Mouse (Mus musculus) lung, postnatal 0 days (tissue): ENCODE data around the gene Vps26c. TPM values are rescaled to one million over a fixed set of nuclear protein-coding genes. Genes with fewer than 3 reads are reported as not detected.

ENCODE experiments used
- ATAC-seq: fragments of 200-750 bp; cut with Nextera tagmentation; 2 replicates; pipeline ENCODE4 v1.8.0; 2017; ENCODE audit warnings: moderate library complexity
- DNase-seq: peaks from one replicate; pipeline ENCODE4 v3.0.0-alpha.2; 2016; ENCODE audit warnings: low spot score
- H3K27ac ChIP-seq: fragments of 300-500 bp; sonication (generic); 2 replicates; pipeline ENCODE4 v1.5.1; 2014; ENCODE audit warnings: antibody characterized with exemption, mild to moderate bottlenecking, low read length, mixed read lengths
- H3K27me3 ChIP-seq: fragments of 300-500 bp; sonication (generic); replicated peaks from 2 replicates; pipeline ENCODE4 v1.6.1; 2014; ENCODE audit warnings: low read length, mixed read lengths; ENCODE audit not compliant: insufficient read depth
- H3K36me3 ChIP-seq: fragments of 300-500 bp; sonication (generic); 2 replicates; pipeline ENCODE4 v1.6.1; 2014; ENCODE audit warnings: low read length, mixed read lengths; ENCODE audit not compliant: insufficient read depth
- H3K4me1 ChIP-seq: fragments of 300-500 bp; sonication (generic); 2 replicates; pipeline ENCODE4 v1.6.1; 2014; ENCODE audit warnings: antibody characterized with exemption, low read depth, low read length, mixed read lengths; ENCODE audit not compliant: insufficient read depth
- H3K4me2 ChIP-seq: fragments of 300-500 bp; sonication (generic); replicated peaks from 2 replicates; pipeline ENCODE4 v1.6.1; 2014; ENCODE audit warnings: low read depth, mild to moderate bottlenecking, low read length, moderate library complexity, mixed read lengths
- H3K4me3 ChIP-seq: fragments of 300-500 bp; sonication (generic); 2 replicates; pipeline ENCODE4 v1.5.1; 2014; ENCODE audit warnings: low read depth, low read length
- H3K9ac ChIP-seq: fragments of 300-500 bp; sonication (generic); replicated peaks from 2 replicates; pipeline ENCODE4 v1.6.1; 2014; ENCODE audit warnings: low read depth, mild to moderate bottlenecking
- H3K9me3 ChIP-seq: fragments of 300-500 bp; sonication (generic); 2 replicates; pipeline ENCODE4 v1.6.1; 2016; ENCODE audit warnings: low read length, mixed read lengths
- CTCF ChIP-seq: IDR thresholded peaks from 2 replicates; pipeline ENCODE4 v1.5.1; 2016; ENCODE audit warnings: antibody characterized with exemption, mild to moderate bottlenecking
- EP300 ChIP-seq: IDR thresholded peaks from 2 replicates; pipeline ENCODE4 v1.6.1; 2016; ENCODE audit warnings: antibody characterized with exemption, mild to moderate bottlenecking, control low read depth
- WGBS: fragments of 180-500 bp; shearing (Covaris S2); extraction: QIAGEN DNeasy Blood & Tissue Kit; methylation state at CpG from one replicate; pipeline ENCODE4 v1.1.7; 2014; 5-methylcytosine and 5-hydroxymethylcytosine counted together
- polyA plus RNA-seq: library from polyadenylated mRNA; unstranded; fragments of >200 nt; fragmentation: Nextera tagmentation; extraction: Ambion mirVana; gene quantifications from 2 replicates; pipeline ENCODE4 v1.2.1, GENCODE M21; 2015

Vps26c gene
- polyA plus RNA-seq, 1 experiment from 2014 or later = 46.6 TPM

DNA sequence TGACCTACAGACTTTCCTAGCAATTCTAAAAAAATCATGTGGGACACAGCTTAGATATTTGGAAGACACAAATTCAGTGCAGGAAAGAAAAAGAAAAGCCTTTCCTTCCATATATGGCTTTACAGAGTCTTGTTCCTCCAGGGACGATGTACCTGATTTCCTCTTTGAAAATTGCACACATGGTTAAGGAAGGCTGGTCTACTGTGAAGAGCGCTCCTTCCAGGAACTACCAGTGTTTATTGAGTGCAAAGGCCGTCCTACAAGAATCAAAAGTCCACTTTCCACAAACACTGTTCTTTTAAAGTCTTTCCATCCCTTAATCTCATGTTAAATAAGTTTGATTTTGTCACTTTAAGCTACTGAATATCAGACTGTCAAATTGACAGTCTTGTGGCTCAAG is 916 bp upstream of the Vps26c start:
- TF ChIP-seq EP300 (no peak), CTCF (no peak)
- WGBS = 30% methylated on average over 3 of the region's 3 CpGs
- DNase-seq (peak; percentile 41), ATAC-seq (no peak)
- Histone ChIP-seq H3K9ac (peak overlapping the region; percentile 87), H3K4me1 (peaks cover 8% of the 10 kb centered on the region; the same call in 1 of the 2 replicates), H3K27me3 (no peaks in the 10 kb centered on the region), H3K9me3 (no peaks in the 10 kb centered on the region), H3K4me3 (peak overlapping the region; percentile 91), H3K36me3 (no peaks in the 10 kb centered on the region), H3K27ac (peak overlapping the region; percentile 97), H3K4me2 (peak overlapping the region; percentile 69)

DNA sequence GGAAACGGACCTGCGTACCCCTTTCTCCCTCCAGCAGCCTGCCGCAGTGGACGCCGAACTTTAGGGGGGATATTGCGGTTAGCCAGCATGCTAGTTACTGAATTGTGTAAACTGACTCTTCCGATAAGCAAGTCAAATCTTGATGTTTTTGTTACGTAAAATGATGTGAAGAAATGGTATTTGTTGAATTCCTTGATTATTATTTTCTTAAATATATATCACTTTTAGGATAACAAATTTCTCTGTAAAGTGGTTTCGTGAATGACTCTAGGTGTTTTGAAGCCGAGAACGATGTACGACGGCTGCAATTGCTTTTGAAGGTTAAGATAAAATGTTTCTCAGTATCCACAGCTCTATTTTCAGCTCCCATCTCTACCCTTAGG is 513 bp upstream of the Vps26c start:
- H3K4me2 ChIP-seq = peak overlapping the region; percentile 69
- H3K27ac ChIP-seq = peak overlapping the region; percentile 97
- no peaks in the 10 kb centered on the region for H3K36me3 ChIP-seq
- H3K4me3 ChIP-seq = peak overlapping the region; percentile 91
- TF ChIP-seq CTCF (no peak), EP300 (no peak)
- WGBS = under 1% methylated on average over 13 of the region's 13 CpGs
- no peak for DNase-seq
- H3K27me3 ChIP-seq = no peaks in the 10 kb centered on the region
- no peak for ATAC-seq
- no peaks in the 10 kb centered on the region for H3K9me3 ChIP-seq
- H3K9ac ChIP-seq = peak overlapping the region; percentile 87
- H3K4me1 ChIP-seq = peaks cover 8% of the 10 kb centered on the region; the same call in 1 of the 2 replicates

DNA sequence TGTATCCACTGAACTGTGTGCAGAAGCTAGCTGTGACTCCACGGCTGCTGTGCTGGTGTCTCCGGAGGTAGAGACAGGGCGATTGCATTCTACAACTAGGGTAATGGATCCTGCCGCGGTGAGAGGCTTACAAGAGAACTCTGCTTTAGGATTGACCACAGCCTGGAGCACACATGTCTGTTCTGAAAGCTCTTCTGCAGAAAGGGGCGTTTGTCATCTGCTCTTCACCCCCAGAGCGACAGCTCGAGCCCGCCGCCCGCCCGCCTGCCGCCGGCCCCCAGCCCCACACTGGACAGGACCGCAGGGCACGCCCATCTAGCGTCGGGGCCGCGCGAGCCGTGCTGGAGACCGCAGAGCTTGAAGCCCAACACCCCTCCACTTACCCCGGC is 681 bp downstream of the Vps26c start:
- 0% methylated on average over 18 of the region's 24 CpGs for WGBS
- peak overlapping the region; percentile 91 for H3K4me3 ChIP-seq

GRCm38 (mm10) chr16:94524691-94525090 is 1.9 kb downstream of the Vps26c start:
- WGBS = 84% methylated on average over 9 of the region's 9 CpGs
- no peak overlapping the region for H3K4me3 ChIP-seq
- no peaks in the 10 kb centered on the region for H3K27me3 ChIP-seq
- no peaks in the 10 kb centered on the region for H3K36me3 ChIP-seq
- no peak overlapping the region for H3K9ac ChIP-seq
- H3K9me3 ChIP-seq = no peaks in the 10 kb centered on the region
- TF ChIP-seq EP300 (no peak), CTCF (no peak)
- H3K4me1 ChIP-seq = peaks cover 14% of the 10 kb centered on the region; the same call in 1 of the 2 replicates
- no peak overlapping the region for H3K27ac ChIP-seq
- no peak for ATAC-seq
- no peak for DNase-seq
- no peak overlapping the region for H3K4me2 ChIP-seq

More for the DNA sequence above, 681 bp downstream of the Vps26c start:
- ATAC-seq = peak; percentile 40
- Histone ChIP-seq H3K27me3 (no peaks in the 10 kb centered on the region), H3K27ac (peak overlapping the region; percentile 97), H3K36me3 (no peaks in the 10 kb centered on the region), H3K9me3 (no peaks in the 10 kb centered on the region), H3K9ac (peak overlapping the region; percentile 87), H3K4me1 (peaks cover 9% of the 10 kb centered on the region; the same call in 1 of the 2 replicates), H3K4me2 (peak overlapping the region; percentile 69)
- no peak for DNase-seq
- TF ChIP-seq CTCF = no peak
- TF ChIP-seq EP300 = no peak

DNA sequence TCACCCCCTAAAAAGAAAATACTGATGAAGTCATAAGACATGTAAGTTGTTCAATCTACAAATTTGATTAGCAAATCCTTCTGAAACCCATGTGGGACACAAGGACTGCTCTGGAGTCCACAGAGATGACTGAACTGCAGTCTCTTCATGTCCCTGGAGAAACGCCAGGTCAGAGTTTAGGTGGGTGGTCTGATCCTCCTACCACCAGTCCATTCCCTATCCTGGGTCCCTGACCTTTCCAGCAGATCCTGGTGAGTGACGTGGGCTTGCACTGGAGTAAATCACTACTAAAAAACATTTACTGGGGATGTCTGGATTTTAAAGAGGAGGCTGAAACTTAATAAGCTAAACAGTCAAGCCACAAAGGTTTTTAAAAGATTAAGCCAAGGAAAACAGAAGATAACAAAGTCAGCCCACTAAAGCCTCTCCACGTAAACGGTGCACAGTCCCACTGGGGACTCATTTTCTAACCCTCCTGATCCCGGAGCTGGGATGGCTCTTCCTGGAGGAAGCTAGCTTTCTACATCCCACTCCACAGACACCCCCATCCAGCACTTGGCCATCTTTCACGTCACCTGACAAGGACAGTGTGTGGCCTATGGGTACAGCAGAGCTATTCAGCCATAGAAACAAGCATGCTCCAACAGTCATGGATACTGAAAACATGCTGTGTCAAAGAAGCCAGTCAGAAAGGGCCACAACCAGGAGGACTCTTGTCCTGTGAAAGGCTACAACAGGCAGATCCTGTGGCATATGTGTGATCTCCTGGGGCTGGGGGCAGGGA is 2.8 kb downstream of the Vps26c start:
- 57% methylated on average over 6 of the region's 6 CpGs for WGBS
- H3K27me3 ChIP-seq = no peaks in the 10 kb centered on the region
- peak overlapping the region; percentile 9; the same call in 1 of the 2 replicates for H3K27ac ChIP-seq
- peak; percentile 20 for DNase-seq
- peaks cover 16% of the 10 kb centered on the region; the same call in 1 of the 2 replicates for H3K4me1 ChIP-seq
- H3K4me3 ChIP-seq = no peak overlapping the region
- no peaks in the 10 kb centered on the region for H3K9me3 ChIP-seq
- no peak overlapping the region for H3K9ac ChIP-seq
- H3K36me3 ChIP-seq = no peaks in the 10 kb centered on the region
- ATAC-seq = no peak
- TF ChIP-seq EP300 (no peak), CTCF (no peak)
- no peak overlapping the region for H3K4me2 ChIP-seq

GRCm38 (mm10) chr16:94519028-94519427 is 7.6 kb downstream of the Vps26c start:
- Histone ChIP-seq H3K4me3 (no peak overlapping the region), H3K9me3 (no peaks in the 10 kb centered on the region), H3K27me3 (no peaks in the 10 kb centered on the region), H3K4me1 (peaks cover 8% of the 10 kb centered on the region; the same call in 1 of the 2 replicates), H3K36me3 (no peaks in the 10 kb centered on the region), H3K9ac (no peak overlapping the region), H3K27ac (peak overlapping the region; percentile 81), H3K4me2 (no peak overlapping the region; the same call in 1 of the 2 replicates)
- 32% methylated on average over 6 of the region's 6 CpGs for WGBS
- peak; percentile 94 for ATAC-seq
- DNase-seq = peak; percentile 93
- TF ChIP-seq CTCF (no peak), EP300 (peak; percentile 73)
